Mouse (Mus musculus) hindbrain, embryonic 11.5 days (tissue): Measurements from ENCODE around the gene Zbed4. TPM values are rescaled to one million over a fixed set of nuclear protein-coding genes. Genes with fewer than 3 reads are reported as not detected.
"Not testable (repeated sequence)": the region's sequence is repeated elsewhere in the genome, so short reads cannot be mapped to it uniquely, and the experiment has no call there.

Source experiments
- ATAC-seq: fragments of 200-750 bp; cut with Nextera tagmentation; 2 replicates; pipeline ENCODE4 v1.8.0; 2017; ENCODE audit warnings: mild to moderate bottlenecking, moderate TSS enrichment, moderate library complexity; ENCODE audit not compliant: low FRiP score
- DNase-seq: peaks from one replicate; pipeline ENCODE4 v3.0.0-alpha.2; 2015; ENCODE audit warnings: low spot score
- H3K27ac ChIP-seq: fragments of 300-500 bp; sonication (generic); 2 replicates; pipeline ENCODE4 v1.5.1; 2014; ENCODE audit warnings: mild to moderate bottlenecking, low read depth, low read length
- H3K27me3 ChIP-seq: fragments of 300-500 bp; sonication (generic); 2 replicates; pipeline ENCODE4 v1.6.1; 2014; ENCODE audit warnings: mild to moderate bottlenecking, low read length, moderate library complexity, mixed read lengths; ENCODE audit not compliant: control insufficient read depth, insufficient read depth
- H3K36me3 ChIP-seq: fragments of 300-500 bp; sonication (generic); 2 replicates; pipeline ENCODE4 v1.6.1; 2014; ENCODE audit warnings: mild to moderate bottlenecking, low read length, moderate library complexity, mixed read lengths; ENCODE audit not compliant: control insufficient read depth, insufficient read depth
- H3K4me1 ChIP-seq: fragments of 300-500 bp; sonication (generic); replicated peaks from 2 replicates; pipeline ENCODE4 v1.6.1; 2014; ENCODE audit warnings: low read length, mixed read lengths; ENCODE audit not compliant: control insufficient read depth, insufficient read depth
- H3K4me2 ChIP-seq: fragments of 300-500 bp; sonication (generic); replicated peaks from 2 replicates; pipeline ENCODE4 v1.6.1; 2014; ENCODE audit warnings: mild to moderate bottlenecking, low read depth, low read length
- H3K4me3 ChIP-seq: fragments of 300-500 bp; sonication (generic); 2 replicates; pipeline ENCODE4 v1.5.1; 2014; ENCODE audit warnings: low read depth, low read length
- H3K9ac ChIP-seq: fragments of 300-500 bp; sonication (generic); 2 replicates; pipeline ENCODE4 v1.6.1; 2014; ENCODE audit warnings: low read depth, low read length
- H3K9me3 ChIP-seq: fragments of 300-500 bp; sonication (generic); 2 replicates; pipeline ENCODE4 v1.6.1; 2016; ENCODE audit warnings: low read length; ENCODE audit not compliant: control insufficient read depth
- WGBS: fragments of 180-500 bp; shearing (Covaris S2); extraction: QIAGEN DNeasy Blood & Tissue Kit; methylation state at CpG from one replicate; pipeline ENCODE4 v1.1.7; 2014; 5-methylcytosine and 5-hydroxymethylcytosine counted together
- polyA plus RNA-seq: library from polyadenylated mRNA; unstranded; fragments of >200 nt; fragmentation: Nextera tagmentation; extraction: Ambion mirVana; gene quantifications from 2 replicates; pipeline ENCODE4 v1.2.1, GENCODE M21; 2014

Zbed4 gene
- polyA plus RNA-seq, 1 experiment from 2014 or later: 38.2 TPM

DNA sequence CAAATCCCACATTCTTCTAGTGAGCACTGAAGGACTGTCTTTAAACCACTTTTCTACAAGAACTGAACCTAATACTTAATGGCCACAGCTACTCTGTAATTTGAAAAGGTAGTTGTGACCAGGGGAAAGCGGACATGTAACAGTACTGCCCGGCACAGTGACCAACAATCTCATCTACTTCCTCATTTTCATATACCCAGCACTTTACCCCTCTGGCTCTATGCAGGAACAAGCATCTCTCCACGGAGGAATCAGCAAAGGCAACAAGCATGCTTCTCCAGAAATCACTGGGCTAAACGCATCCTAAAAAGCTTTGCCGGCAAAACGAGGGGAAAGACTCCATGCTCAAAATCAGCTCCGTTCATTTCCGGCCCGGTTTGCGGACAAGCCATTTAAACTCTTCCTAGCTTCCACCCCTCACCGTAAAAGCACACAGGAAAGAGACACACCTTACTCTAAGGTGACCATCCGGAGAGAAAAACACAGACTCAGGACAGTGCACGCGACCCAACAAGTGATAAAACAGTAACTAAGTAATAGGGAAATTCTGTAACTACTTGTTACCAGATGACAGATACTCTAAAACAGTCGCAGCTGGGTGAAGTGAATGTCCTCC, 18.9 kb upstream of the Zbed4 start:
- no peak overlapping the region for H3K27ac ChIP-seq
- no peak for DNase-seq

DNA sequence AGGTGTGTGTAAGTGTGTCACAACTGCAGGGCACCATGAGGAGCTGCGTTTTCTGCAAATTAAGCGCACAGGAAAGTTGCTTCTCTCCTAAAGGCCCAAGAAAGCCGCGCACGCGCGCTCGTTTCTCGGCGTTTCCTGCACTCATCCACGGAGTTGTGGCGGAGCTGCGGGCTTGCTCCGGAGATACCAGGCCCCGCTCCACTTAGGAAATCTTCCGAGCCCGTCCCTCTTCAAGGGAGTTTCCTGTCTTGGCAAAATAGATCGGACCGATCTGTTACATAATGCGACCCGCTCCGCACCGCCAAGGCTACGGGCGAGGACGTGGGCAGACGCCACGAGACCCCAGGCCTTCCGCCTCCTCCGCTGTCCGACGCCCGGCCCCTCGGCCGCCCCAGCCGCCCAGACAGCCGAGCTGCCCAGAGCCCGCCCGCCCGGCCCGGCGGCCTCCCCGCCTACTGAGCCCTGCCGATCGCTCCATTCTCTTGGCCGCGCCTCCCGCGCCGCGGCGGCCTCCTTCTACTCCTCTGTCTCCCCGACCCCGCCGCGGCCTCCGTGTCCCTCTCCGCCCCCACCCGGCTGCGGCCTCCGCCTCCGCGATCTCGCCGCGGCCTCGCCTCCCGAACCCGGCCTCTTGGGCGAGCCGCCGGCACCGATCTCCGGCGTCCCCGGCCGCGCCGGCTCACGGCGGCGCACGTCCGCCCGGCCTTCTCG, 18.3 kb upstream of the Zbed4 start:
- H3K4me3 ChIP-seq: peak overlapping the region; percentile 67
- H3K27me3 ChIP-seq: no peaks in the 10 kb centered on the region
- peak overlapping the region; percentile 82 for H3K27ac ChIP-seq
- WGBS: under 1% methylated on average over 54 of the region's 86 CpGs
- peak overlapping the region; percentile 85 for H3K4me2 ChIP-seq
- ATAC-seq (peak; percentile 51), DNase-seq (peak; percentile 72)
- peaks cover 16% of the 10 kb centered on the region for H3K36me3 ChIP-seq
- H3K9ac ChIP-seq: peak overlapping the region; percentile 93
- H3K9me3 ChIP-seq: no peaks in the 10 kb centered on the region
- H3K4me1 ChIP-seq: peaks cover 12% of the 10 kb centered on the region

More for the DNA sequence above, 18.9 kb upstream of the Zbed4 start:
- no peak for ATAC-seq
- Histone ChIP-seq H3K9ac (peak overlapping the region; percentile 93), H3K36me3 (peaks cover 16% of the 10 kb centered on the region), H3K9me3 (no peaks in the 10 kb centered on the region), H3K4me1 (peaks cover 12% of the 10 kb centered on the region), H3K4me2 (peak overlapping the region; percentile 85), H3K4me3 (peak overlapping the region; percentile 67), H3K27me3 (no peaks in the 10 kb centered on the region)
- 35% methylated on average over 15 of the region's 15 CpGs for WGBS

DNA sequence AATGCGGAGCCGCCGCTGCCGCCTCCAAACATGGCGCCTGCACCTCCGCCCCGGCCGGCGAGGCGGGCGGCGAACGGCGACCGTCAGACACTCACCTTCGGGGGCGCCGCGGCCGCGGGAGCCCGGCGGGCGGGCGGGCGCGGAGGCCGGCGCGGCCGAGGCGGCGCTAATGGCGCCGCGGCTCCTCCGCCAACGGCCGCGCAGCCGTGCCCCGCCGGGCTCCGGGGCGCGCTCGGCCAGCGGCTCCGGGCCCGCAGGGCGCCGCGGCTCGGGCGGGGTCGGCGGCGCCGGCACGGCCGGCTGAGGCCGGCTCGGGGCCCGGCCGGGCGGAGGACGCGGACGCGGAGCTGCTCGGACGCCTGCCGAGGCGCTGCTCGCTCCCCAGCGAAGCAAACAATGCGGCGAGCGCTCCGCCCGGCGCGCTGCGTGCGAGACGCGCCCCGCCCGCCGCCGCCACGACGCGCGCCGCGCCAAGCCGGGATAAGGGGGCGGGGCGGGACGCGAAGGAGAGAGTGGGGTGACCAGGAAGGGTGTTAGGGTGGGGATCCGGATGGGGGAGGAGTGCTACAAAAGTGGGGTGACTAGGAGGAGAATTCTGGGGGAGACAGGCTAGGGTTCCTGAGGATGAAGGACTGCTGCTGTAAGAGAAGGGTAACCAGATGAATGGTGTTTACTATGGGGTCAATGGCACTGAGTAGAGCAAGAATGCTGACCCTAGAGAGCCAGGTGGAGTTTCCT, 17.5 kb upstream of the Zbed4 start, which contains the start of gene Brd1:
TSS of gene Brd1 (minus strand) at position 400 of the 738 bp plus-strand sequence.
- Histone ChIP-seq H3K36me3 (peaks cover 12% of the 10 kb centered on the region), H3K4me1 (peaks cover 12% of the 10 kb centered on the region), H3K4me2 (peak within 1 kb of the TSS; percentile 85), H3K27me3 (no peaks in the 10 kb centered on the region), H3K27ac (peak within 1 kb of the TSS; percentile 82), H3K9me3 (no peaks in the 10 kb centered on the region), H3K9ac (peak within 1 kb of the TSS; percentile 93), H3K4me3 (peak within 1 kb of the TSS; percentile 67)
- under 1% methylated on average over 41 of the region's 103 CpGs for WGBS
- ATAC-seq (peak; percentile 88), DNase-seq (peak; percentile 88)

DNA sequence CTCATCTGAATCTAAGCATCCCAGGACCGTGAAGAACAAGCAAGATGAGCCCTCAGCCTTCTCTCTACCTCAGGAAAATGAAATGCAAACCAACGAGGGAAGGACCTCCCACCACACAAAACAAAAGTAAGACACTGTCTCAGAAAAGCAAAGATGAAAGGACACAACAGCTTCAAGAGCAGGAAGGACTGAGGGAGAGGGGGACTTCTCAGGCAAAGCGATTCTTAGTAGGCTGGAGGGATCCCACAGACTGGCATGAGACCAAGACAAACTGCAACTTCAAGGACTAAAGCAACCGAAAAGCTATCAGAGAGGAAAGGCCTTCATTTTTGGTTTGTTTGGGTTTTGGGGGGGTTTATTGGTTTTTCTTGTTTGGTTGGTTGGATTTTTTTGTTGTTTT, 15.3 kb upstream of the Zbed4 start:
- no peak overlapping the region for H3K9ac ChIP-seq
- no peaks in the 10 kb centered on the region for H3K27me3 ChIP-seq
- 73% methylated on average over 4 of the region's 4 CpGs for WGBS
- H3K4me1 ChIP-seq: peaks cover 12% of the 10 kb centered on the region
- no peaks in the 10 kb centered on the region for H3K36me3 ChIP-seq
- H3K9me3 ChIP-seq: no peaks in the 10 kb centered on the region
- H3K27ac ChIP-seq: no peak overlapping the region
- H3K4me3 ChIP-seq: no peak overlapping the region
- no peak for DNase-seq
- ATAC-seq: no peak
- no peak overlapping the region for H3K4me2 ChIP-seq

DNA sequence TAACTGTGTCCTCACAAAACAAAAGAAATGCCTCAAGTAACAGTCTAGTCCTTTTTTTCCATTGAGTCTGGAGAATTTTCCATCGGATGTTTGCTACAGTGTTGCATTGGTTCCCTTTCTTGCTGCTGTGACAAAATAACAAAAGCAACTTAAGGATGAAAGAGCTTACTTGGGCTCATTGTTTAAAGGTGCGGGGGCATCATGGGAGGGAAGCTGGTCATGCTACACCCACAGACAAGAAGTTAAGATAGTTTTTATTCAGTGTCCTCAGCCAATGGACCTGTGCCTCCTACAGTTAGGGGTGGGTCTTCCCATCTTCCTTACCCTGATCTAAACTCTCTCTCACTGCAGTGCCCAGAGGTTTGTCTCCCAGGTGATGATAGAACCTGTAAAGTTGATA, 13.0 kb upstream of the Zbed4 start:
- Histone ChIP-seq H3K9ac (no peak overlapping the region), H3K4me2 (no peak overlapping the region), H3K27me3 (no peaks in the 10 kb centered on the region), H3K27ac (no peak overlapping the region), H3K9me3 (no peaks in the 10 kb centered on the region), H3K36me3 (no peaks in the 10 kb centered on the region), H3K4me3 (no peak overlapping the region), H3K4me1 (0 out of 2 replicates have a peak, but pooled peaks cover 2% of the 10 kb centered on the region)
- ATAC-seq (no peak), DNase-seq (no peak)
- WGBS: 67% methylated on average over 2 of the region's 2 CpGs

DNA sequence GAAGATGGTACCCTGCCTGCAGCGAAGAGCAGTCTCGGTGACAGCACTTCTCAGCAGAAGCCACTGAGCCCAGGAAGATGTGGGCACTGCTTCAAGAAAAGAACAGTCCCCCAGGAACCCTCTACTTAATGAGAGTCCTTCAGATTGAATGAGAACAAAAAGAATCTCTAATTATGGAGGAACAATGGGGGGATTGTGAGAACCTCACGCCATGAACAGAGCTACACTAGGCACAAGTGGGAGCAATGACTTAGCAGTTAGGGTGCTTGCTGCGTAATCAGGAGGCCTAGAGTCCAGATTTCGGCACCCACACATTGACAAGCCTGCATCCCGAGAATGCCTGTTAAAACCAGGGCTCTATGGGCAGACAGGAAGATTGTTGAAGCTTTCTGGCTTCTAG, 10.1 kb upstream of the Zbed4 start:
- Histone ChIP-seq H3K27me3 (no peaks in the 10 kb centered on the region), H3K9me3 (no peaks in the 10 kb centered on the region), H3K4me1 (no peaks in the 10 kb centered on the region), H3K4me2 (no peak overlapping the region), H3K27ac (no peak overlapping the region), H3K4me3 (no peak overlapping the region), H3K9ac (no peak overlapping the region), H3K36me3 (no peaks in the 10 kb centered on the region)
- 62% methylated on average over 6 of the region's 6 CpGs for WGBS
- ATAC-seq: no peak
- DNase-seq: no peak

DNA sequence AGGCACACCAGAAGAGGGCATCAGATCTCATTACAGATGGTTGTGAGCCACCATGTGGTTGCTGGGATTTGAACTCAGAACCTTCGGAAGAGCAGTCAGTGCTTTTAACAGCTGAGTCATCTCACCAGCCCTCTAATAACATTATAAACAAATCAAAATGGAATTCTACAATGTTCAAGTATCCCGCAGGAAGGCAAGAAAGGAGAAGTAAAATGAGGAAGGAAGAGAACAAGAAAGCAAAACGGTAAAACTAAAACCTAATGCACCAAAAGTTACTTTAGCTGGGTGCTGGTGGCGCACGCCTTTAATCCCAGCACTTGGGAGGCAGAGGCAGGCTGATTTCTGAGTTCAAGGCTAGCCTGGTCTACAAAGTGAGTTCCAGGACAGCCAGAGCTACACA, 8.1 kb upstream of the Zbed4 start:
- not testable (repeated sequence) for H3K36me3 ChIP-seq, DNase-seq, H3K4me1 ChIP-seq, H3K9me3 ChIP-seq, H3K27ac ChIP-seq, H3K27me3 ChIP-seq, H3K4me2 ChIP-seq, ATAC-seq, H3K9ac ChIP-seq, H3K4me3 ChIP-seq
- 93% methylated on average over 5 of the region's 5 CpGs for WGBS

DNA sequence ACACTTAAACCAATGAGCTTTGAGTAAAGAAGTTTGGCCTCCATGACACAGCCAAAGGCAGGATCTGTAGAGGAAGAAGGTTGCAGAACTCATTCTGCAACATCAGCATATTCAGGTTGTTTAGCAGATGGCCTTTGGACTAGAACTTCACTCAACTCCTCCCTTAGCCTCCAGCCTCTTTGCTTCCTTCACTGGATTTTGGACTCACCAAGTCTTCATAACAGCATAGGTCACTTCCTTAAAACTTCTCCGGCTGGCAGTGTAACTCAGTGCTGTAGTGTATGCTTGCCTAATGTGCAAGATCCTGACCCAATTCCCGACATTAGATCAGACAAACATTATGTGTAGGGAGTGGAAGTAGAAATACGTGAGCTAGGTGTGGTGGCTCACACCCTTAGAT, 6.1 kb upstream of the Zbed4 start:
- no peaks in the 10 kb centered on the region for H3K9me3 ChIP-seq
- WGBS: 88% methylated on average over 3 of the region's 3 CpGs
- no peak overlapping the region for H3K4me2 ChIP-seq
- H3K4me3 ChIP-seq: no peak overlapping the region
- no peak overlapping the region for H3K9ac ChIP-seq
- H3K4me1 ChIP-seq: 0 out of 2 replicates have a peak, but pooled peaks cover under 1% of the 10 kb centered on the region
- no peak overlapping the region for H3K27ac ChIP-seq
- ATAC-seq (no peak), DNase-seq (no peak)
- no peaks in the 10 kb centered on the region for H3K36me3 ChIP-seq
- no peaks in the 10 kb centered on the region for H3K27me3 ChIP-seq
